Mouse (Mus musculus): Measurements from ENCODE around the gene Fbxo7. TPM values are rescaled to one million over a fixed set of nuclear protein-coding genes. Genes with fewer than 3 reads are reported as not detected.

Fbxo7 gene
- total RNA-seq, 2 experiments from 2014 or later = 84.9 to 155 TPM

DNA sequence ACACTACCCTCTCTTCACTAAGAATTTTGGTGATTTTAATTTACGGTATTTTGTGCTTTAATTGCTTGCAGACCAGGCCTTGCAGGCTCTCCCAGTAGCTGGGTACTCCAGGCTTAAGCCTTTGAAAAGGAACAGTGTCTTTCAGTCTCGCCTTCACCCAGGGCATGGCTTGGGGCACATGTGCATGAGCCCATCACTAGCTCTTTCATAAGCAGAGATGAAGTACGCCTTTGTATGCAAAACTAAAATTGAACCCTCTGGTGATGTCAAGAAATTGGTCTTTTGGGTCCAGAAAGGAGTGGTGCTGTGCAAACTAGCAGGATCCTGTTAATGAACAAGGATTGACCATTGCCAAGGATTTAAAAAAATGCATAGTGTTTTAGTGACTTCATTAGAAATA, 10.7 kb downstream of the Fbxo7 start:
- no peak for ATAC-seq (replicated peaks; ENCODE audit: low FRiP score, poor library complexity, severe bottlenecking)

DNA sequence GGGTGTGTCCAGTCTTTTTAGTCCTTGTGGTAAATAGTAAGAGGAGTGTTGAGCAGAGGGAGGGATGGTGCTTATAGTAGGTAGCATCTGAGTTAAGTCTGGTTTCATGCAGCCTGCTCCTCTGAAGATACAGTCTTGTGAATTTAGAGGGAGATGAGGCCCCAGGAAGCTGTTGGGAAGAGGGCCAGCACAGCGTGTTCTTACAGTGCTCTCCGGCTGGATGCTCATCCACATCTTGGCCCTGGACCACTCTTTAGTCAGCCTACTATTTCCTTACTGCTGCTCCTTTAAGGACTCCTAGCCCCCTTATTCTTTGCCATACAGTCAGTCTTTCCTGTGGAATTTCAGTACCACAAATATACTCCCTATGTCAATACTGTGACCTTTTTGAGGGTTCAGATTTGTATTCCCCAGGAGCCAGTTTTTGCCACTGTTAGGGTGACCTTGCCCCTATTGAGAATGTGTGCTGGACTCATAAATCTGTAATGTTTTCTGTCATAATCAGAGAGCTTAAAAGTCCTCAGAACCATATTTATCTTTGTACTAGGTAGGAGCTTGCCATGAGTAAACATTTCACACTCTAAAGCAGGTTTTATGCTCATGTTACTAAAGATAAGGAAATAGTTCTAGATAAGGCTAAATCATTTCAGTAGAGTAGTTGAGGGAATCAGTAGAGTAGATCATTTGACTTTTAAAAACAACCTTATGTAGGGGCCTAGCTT, 12.4 kb downstream of the Fbxo7 start:
- no peak for ATAC-seq (replicated peaks; ENCODE audit: low FRiP score, poor library complexity, severe bottlenecking)

DNA sequence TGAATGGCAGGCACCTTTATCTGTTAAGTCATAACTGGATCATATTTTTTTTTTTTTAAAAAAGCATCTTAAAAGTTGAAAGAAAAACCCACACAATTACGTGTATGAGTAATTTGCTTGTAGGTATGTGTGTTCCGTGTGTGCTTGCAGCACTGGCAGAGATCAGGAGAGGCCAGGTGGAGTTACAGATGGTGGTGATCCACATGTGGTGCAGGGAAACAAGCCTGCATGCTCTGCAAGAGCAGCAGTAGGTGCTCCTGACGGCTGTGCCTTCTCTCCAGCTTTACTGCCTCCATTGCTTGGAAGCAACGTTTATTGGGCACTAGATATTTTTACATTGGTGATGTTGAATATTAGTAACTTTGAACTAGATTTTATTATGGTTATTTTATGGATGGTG, 21.9 kb downstream of the Fbxo7 start:
- no peak for ATAC-seq (replicated peaks; ENCODE audit: low FRiP score, poor library complexity, severe bottlenecking)

DNA sequence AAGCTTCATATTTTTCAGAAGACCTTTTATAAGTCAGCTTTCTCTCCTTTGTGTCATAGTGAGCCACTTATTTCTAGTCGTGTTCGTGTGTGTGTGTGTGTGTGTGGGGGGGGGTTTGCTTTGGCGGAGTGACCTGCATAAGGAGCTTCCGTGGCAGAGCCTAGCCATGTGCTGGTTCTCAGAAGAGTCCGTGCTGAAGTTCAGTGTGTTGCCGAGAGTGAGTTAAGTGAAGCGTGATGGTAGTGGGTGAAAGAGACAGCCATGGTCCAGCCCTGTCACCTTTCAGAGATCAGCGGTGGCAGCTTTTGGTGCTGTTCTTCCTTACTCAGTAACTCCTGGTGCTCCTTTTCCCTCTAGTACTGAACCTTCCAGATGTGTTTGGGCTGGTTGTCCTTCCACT, 22.3 kb downstream of the Fbxo7 start:
- ATAC-seq (replicated peaks; ENCODE audit: low FRiP score, poor library complexity, severe bottlenecking) = no peak

DNA sequence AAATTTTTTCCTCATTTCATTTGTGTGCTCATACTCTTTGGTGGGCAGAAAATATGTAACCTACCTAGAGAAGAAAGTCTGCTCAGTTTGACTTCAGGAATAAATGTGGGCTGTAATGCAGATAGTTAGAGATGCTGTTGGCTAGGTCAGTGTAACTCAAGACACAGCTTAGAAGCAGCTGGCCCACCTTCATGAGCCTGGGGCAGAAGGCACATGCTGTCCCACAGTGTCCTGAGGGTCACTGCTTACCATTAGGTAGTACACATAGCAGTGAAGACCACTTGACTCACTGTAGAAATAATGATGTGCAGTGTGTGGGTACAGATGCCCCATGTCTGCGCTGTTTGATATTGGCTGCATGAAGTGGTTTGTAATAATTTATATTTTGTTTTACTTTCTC, 24.6 kb downstream of the Fbxo7 start:
- ATAC-seq (replicated peaks; ENCODE audit: low FRiP score, poor library complexity, severe bottlenecking) = no peak

DNA sequence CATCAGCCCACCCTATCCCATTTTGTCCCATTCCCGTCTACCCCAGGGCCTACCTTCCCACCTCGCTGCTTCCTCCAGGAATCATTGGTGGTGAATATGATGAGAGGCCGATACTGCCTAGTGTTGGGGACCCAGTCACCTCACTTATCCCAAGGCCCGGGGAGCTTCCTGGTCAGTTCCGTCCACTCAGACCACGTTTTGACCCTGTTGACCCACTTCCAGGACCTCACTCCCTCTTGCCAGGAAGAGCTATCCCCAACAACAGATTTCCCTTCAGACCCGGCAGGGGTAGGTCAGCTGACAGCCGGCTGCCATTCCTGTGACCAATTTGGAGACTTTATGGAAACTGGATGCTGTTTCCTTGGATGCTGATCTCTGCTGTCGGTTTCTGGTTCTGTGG, 26.0 kb downstream of the Fbxo7 start:
- ATAC-seq (replicated peaks; ENCODE audit: low FRiP score, poor library complexity, severe bottlenecking) = no peak

DNA sequence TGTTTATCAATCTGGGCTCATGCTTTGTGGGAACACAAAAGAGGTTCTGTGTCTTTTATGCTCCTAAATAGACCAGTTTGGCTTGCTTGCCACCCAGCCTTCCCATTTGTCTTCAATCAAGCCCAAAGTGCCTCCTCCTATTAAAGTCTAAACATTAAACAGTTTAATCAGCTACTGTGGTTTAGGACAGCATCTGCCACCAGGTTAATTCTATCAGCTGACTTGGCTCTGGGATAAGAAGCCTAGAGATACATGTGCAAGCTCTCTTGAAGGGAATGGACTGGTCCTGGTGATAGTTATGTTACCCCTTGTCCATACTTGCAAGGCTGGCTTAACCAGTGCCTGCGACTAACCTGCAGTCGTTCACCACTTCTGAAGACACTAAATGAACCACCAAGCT, 28.8 kb downstream of the Fbxo7 start:
- no peak for ATAC-seq (replicated peaks; ENCODE audit: low FRiP score, poor library complexity, severe bottlenecking)

DNA sequence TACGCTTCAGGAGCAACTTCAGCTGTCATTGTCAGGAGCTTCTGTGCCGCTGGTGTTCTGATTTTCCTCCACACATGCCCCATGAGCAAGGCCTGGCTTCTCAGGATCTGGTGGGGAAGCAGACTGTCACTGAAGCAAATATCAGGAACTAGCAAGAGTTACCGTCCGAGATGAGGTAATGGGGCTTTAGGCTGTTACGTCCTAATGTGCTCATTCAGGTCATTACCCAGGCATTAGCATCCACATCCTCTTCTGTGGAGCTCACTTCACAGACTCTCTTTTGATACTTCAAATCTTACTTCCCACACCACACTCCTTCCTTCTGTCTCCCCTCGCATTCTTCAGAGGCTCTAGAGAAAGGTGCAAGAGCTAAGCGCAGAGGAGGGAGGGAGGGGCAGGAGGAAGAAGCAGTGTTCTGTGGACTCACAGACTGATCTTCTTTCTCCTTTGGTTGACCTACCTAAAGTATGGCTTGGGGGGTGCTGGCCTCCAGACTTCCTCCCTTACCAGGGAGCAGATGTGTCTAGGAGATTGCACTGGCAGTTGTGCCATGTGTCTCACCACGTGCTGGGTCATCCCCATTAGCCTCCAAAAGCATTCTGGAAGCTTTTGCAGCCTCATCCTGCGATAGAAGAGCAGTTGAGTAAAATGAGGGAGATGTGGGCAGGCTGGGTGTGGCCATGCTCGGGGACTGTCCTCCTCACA, 31.2 kb downstream of the Fbxo7 start:
- ATAC-seq (replicated peaks; ENCODE audit: low FRiP score, poor library complexity, severe bottlenecking) = peak; percentile 51

DNA sequence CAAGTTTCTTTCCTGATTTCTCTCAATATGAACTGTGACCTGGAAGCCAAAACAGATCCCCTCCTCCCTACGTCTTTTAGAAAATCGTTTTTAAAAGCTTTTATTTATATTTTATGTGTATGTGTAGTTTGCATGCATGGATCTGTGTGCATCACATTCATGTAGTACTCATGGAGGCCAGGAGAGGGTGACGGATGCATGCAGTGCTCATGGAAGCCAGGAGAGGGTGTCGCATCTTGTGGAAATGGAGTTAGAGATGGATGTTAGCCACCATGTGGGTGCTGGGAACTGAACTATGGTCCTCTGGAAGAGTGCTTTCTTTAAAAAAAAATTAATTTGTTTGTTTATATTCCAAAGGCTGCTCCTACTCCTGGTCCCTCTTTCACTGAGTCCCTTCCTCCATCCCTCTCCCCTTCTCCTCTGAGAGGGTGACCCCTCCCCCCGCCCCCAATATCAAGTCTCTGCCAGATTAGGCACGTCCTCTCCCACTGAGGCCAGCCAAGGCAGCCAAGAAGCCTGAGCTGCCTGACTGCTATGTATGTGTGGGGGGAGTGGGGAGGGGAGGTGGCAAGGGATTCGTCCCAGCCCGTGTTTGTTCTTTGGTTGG, 34.6 kb downstream of the Fbxo7 start:
- ATAC-seq (replicated peaks; ENCODE audit: low FRiP score, poor library complexity, severe bottlenecking) = no peak

DNA sequence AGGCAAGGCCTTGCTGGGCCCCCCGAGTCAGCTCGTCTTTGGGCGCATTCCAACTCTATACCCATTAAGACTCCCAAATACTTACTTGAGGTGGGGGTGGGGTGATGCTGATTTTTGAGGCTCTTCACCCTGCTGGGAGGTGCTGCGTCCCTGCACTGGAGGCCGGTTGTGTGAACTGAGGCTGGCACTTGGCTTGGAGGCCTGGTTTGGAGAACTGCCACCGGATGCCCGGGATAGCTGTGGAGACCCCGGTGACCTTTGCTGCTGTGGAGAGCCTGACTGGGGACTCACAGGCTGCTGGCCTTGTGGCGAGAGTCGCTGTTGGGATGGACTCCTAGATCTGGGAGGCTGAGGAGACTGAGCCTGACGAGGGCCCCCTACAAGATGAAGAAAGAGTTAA, 35.5 kb downstream of the Fbxo7 start:
- no peak for ATAC-seq (replicated peaks; ENCODE audit: low FRiP score, poor library complexity, severe bottlenecking)

DNA sequence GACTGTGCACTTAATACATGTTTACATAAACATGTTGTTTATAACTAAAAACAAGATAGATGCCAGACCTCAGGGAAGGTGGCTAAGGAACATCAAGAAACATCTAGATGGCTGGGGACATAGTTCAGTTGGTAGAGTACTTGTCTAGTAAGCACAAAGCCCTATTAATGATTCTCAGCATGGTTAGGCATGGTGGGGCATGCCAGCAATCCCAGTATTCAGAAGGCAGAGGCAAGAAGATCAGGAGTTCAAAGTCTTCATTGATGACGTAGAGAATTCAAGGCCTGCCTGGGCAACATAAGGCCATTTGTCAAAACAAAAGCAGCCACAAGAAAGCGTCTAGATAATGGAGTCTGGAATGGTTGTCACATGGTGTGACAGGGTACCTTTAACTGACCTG, 35.9 kb downstream of the Fbxo7 start:
- ATAC-seq (replicated peaks; ENCODE audit: low FRiP score, poor library complexity, severe bottlenecking) = no peak

DNA sequence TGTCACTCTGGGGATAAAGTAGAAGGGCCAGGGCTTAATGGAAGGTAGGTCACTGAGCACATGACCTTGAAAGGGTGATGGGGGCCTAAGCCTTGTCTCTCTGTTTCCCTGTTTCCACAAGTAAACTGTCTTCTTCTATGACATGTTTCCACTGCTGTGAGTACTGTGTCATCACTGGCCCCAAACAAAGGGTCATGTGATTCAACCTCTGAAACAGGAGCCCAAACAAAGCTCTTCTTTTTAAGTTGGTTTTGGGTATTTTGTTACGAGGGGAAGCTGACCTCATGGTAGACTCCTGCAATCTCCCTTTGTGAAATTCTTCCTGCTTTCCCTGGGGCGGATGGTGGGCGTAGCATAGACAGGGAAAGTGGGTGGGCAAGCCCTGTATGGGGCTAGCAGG, 38.5 kb downstream of the Fbxo7 start:
- no peak for ATAC-seq (replicated peaks; ENCODE audit: low FRiP score, poor library complexity, severe bottlenecking)

DNA sequence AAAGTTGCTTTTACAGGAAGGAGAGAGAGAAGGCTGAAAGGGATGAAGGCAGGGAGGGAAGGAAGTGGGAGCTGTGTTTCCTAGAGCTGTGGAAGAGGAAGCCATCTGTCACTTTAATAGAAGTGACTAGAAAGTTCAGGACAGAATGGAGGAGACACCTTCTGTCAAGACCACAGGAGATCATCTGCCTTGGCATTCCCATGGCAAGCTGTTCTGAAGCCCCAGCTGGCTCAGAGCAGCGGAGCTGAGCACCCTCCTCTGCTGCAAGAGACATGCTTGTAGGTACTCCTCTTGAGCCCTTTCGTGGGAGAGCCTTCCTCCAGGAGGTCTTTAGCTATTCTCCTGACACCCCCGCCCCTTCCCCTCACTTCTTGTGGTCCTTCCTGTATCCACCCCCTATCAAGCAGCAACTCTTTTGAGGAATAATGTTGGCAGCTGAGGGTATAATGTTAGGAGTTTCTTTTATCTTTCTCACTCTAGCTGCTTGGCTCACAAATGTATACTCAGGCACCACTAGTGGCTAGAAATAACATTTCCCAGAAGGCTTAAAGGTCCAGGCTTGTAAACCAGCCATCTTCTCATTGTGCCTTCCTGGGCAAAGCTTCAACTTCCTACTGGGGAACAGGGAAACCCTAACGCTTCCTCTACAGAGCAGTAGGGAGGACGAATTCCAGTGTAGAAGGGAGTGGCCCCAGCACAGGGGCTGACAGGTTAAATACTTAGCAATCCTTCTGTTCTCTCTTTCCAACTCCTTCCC, 40.7 kb downstream of the Fbxo7 start:
- ATAC-seq (replicated peaks; ENCODE audit: low FRiP score, poor library complexity, severe bottlenecking) = no peak

DNA sequence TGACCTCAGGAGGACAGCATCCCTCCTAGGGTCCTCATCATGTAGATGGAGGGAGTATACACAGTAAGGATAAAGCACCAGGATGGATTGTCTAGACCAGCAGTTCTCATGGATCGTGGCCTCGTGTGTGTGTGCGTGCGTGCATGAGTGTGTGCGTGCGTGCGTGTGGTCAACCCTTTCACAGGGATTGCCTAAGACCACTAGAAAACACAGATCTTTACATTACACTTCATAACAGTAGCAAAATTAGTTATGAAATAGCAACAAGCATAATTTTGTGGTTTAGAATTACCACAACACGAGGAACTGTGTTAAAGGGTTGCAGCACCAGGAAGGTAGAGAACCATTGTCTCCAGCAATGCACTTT, 41.2 kb downstream of the Fbxo7 start:
- ATAC-seq (replicated peaks; ENCODE audit: low FRiP score, poor library complexity, severe bottlenecking) = no peak

DNA sequence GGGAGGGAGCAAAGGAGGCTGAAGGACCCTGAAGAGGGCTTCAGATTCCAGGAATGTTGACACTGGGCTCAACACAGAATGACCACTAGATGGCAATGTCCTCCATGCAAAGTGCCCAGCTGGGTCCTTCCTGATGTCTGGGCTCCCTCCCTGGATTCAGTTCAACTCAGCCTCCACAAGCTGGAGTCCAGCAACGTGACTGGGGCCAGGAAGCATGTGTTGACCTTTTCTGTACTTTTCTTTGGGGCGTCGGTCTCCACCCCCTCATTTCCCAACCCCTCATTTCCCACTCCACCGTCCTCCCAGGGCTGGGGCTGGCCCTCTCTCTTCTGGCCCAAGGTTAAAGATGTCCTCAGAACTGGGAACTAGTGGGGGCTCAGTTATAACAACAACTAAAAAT, 43.2 kb downstream of the Fbxo7 start:
- peak; percentile 85 for ATAC-seq (replicated peaks; ENCODE audit: low FRiP score, poor library complexity, severe bottlenecking)

DNA sequence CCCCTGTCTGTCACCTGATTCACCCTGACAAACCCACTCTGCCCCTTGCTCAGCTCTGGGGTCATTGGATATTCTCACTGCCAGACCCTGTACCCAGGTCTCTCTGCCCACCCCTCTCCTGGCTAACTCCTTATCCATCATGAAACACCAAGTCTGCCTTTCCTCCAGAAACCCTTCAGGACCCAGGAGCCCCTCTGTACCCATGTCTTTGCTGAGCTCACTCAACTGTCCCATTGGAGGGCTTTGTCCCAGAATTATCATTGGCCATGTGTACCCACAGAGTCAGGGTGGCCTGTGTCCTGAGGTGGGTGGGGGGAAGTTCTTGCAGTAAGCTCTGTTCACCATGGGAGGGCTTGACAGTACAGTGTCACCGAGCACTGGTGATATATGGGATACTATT, 43.9 kb downstream of the Fbxo7 start:
- 0 out of 2 replicates have a peak, but pooled peaks have one; percentile 24 for ATAC-seq (replicated peaks; ENCODE audit: low FRiP score, poor library complexity, severe bottlenecking)

DNA sequence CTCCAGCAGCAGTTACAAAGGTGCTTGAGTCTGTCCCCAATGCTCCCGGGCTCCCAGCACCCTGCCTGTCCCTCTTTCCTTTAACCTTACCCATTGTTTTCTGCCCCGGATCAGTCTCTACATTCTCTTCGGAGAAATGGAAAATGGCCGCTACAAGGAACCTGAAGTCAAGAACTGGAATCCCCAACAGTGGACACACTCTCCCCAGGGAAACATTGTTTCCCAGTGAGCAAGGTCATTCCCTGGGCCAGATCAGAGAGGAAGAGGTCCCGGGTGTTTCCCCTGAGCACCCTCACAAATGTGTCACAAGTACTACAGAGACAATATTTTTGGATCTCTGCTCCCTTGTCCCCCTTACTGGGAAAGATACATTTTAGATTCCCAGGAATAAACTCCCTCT, 44.9 kb downstream of the Fbxo7 start:
- no peak for ATAC-seq (replicated peaks; ENCODE audit: low FRiP score, poor library complexity, severe bottlenecking)

DNA sequence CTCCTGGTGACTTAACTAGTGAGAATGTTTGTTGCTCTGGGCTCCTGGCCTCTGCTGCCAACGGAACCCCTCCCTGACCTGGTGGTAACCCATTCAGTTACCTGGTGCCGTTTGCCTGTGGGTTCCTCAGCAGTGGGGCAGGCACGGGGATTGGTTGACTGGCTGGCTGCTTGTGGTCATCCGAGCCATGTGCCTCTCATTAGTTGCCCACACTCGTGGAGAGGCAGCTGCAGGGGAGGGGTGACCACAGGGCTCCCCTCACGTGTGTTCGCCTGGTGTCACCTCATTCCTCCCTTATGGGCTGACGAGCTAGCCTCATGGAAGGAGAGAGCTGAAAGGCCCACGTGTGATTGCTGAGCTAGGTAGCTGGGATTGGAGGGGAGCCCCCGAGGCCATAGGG, 46.1 kb downstream of the Fbxo7 start:
- no peak for ATAC-seq (replicated peaks; ENCODE audit: low FRiP score, poor library complexity, severe bottlenecking)

DNA sequence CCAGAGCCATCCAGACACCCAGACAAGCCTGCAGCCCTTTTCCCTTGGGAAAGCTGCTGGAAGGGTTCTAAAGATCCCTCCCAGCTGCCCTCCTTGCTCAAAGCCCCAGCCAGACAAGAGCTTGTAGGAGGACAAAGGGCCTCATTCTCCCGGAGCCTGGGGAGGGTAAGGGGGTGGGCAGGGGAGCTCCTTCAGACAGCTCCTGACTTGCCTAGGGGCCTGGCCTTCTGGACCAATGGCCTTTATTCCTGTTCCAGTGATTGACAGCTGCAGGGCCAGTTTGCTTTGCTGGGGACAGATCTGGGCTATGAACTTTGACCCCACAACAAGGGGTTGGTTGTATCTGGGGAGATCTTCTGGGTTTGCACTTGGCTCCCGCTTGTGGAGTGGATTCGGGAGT, 47.6 kb downstream of the Fbxo7 start:
- no peak for ATAC-seq (replicated peaks; ENCODE audit: low FRiP score, poor library complexity, severe bottlenecking)

DNA sequence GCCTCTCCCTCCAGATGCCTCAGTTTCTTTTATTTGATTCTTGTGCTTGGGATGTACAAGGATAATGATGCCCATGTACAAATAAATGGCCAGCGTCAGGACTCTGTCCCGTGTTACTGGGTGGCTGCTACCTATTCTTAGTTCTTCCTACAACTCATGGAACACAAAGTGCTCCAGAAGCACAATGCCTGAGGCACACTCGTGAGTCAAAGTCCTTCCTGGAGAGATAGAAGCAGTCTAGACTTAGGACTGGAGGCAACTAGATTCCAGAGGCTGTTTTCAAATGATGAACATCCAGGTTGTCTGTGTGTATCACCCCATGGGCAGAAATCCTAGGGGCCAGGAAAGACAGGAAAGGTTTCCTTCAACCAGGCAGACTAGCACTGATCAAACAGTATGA, 49.0 kb downstream of the Fbxo7 start:
- ATAC-seq (replicated peaks; ENCODE audit: low FRiP score, poor library complexity, severe bottlenecking) = no peak

DNA sequence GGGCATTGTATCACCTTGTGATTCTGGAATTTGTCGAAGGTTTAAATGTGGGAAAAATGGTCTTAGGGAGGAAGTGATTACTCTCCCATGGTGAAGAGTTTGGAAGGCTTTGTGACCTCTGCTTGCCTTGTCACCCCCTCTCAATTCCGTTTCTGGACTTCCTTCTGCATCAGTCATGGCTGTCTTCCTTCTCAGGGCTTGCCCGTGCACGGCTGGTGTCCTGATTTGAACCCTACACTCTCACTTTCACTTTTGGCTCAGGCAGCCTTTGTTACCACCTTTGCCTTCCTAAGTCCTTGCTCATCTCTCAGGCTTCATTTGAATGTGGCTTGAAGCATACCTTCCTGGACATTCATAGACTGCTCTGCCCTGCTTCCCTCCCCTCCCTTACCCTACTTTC, 52.4 kb downstream of the Fbxo7 start:
- ATAC-seq (replicated peaks; ENCODE audit: low FRiP score, poor library complexity, severe bottlenecking) = no peak
